Mouse (Mus musculus) large intestine, adult 2 months (tissue): ENCODE results near the gene Fam81b. TPM values are rescaled to one million over a fixed set of nuclear protein-coding genes. Genes with fewer than 3 reads are reported as not detected.
A peak's percentile ranks its signal among the peaks of the same experiment; 100 is the strongest.
"Not testable (repeated sequence)": the region's sequence is repeated elsewhere in the genome, so short reads cannot be mapped to it uniquely, and the experiment has no call there.

Experiments
- DNase-seq: peaks from one replicate; pipeline ENCODE4 v3.0.0-alpha.2; 2012; ENCODE audit warnings: low read depth, low spot score
- WGBS: fragments of 180-500 bp; shearing (Covaris S2); methylation state at CpG from one replicate; pipeline ENCODE4 v1.1.7; 2018; 5-methylcytosine and 5-hydroxymethylcytosine counted together
- polyA plus RNA-seq: library from polyadenylated mRNA; depleted of rRNA; stranded (reverse); fragments of >200 nt; gene quantifications from 2 replicates; pipeline ENCODE4 v1.2.3, GENCODE M21; 2012; rRNA removed

The Fam81b gene
- polyA plus RNA-seq = not detected in 2 replicates

GRCm38 (mm10) chr13:76304637-76305122 lies at the start of gene Fam81b:
Fam81b (minus strand) TSS chr13:76305072.
- WGBS = 24% methylated on average over 7 of the region's 7 CpGs
- peak; percentile 4 for DNase-seq

GRCm38 (mm10) chr13:76345941-76346340 lies 41.1 kb upstream of the Fam81b start:
- not testable (repeated sequence) for DNase-seq
- 70% methylated on average over 21 of the region's 21 CpGs for WGBS

GRCm38 (mm10) chr13:76318635-76319034 lies 13.8 kb upstream of the Fam81b start:
- 11% methylated on average over 3 of the region's 3 CpGs for WGBS

GRCm38 (mm10) chr13:76311580-76311979 lies 6.7 kb upstream of the Fam81b start:
- 74% methylated on average over 7 of the region's 7 CpGs for WGBS
- no peak for DNase-seq

More at GRCm38 (mm10) chr13:76318635-76319034, 13.8 kb upstream of the Fam81b start:
- no peak for DNase-seq

- 50% methylated on average over 1 of the region's 1 CpGs for WGBS
- no peak for DNase-seq
Observed at GRCm38 (mm10) chr13:76308811-76309210, 3.9 kb upstream of the Fam81b start.

- WGBS = 59% methylated on average over 2 of the region's 2 CpGs
- DNase-seq = no peak
Observed at GRCm38 (mm10) chr13:76305655-76306365, 938 bp upstream of the Fam81b start.

- 72% methylated on average over 3 of the region's 3 CpGs for WGBS
- no peak for DNase-seq
Observed at GRCm38 (mm10) chr13:76305241-76305640, 369 bp upstream of the Fam81b start.

GRCm38 (mm10) chr13:76304201-76304600 lies 671 bp downstream of the Fam81b start:
- no peak for DNase-seq
- 65% methylated on average over 1 of the region's 1 CpGs for WGBS

GRCm38 (mm10) chr13:76303160-76303559 lies 1.7 kb downstream of the Fam81b start:
- 76% methylated on average over 1 of the region's 1 CpGs for WGBS

GRCm38 (mm10) chr13:76302056-76302455 lies 2.8 kb downstream of the Fam81b start:
- no peak for DNase-seq
- 73% methylated on average over 2 of the region's 2 CpGs for WGBS

More at GRCm38 (mm10) chr13:76303160-76303559, 1.7 kb downstream of the Fam81b start:
- DNase-seq = no peak

- WGBS = 75% methylated on average over 4 of the region's 4 CpGs
Observed at GRCm38 (mm10) chr13:76292050-76292449, 12.8 kb downstream of the Fam81b start.

GRCm38 (mm10) chr13:76284597-76284996 lies 20.3 kb downstream of the Fam81b start:
- 85% methylated on average over 3 of the region's 3 CpGs for WGBS
- no peak for DNase-seq

More at GRCm38 (mm10) chr13:76292050-76292449, 12.8 kb downstream of the Fam81b start:
- no peak for DNase-seq

- 78% methylated on average over 5 of the region's 5 CpGs for WGBS
Observed at GRCm38 (mm10) chr13:76264361-76265026, 40.4 kb downstream of the Fam81b start.

GRCm38 (mm10) chr13:76258766-76259165 lies 46.1 kb downstream of the Fam81b start:
- WGBS = 67% methylated on average over 1 of the region's 1 CpGs
- DNase-seq = no peak

More at GRCm38 (mm10) chr13:76264361-76265026, 40.4 kb downstream of the Fam81b start:
- DNase-seq = no peak

GRCm38 (mm10) chr13:76256350-76256749 lies 48.5 kb downstream of the Fam81b start:
- DNase-seq = no peak
- WGBS = 21% methylated on average over 3 of the region's 3 CpGs

GRCm38 (mm10) chr13:76250092-76250491 lies 54.8 kb downstream of the Fam81b start:
- 66% methylated on average over 7 of the region's 7 CpGs for WGBS
- DNase-seq = no peak

GRCm38 (mm10) chr13:76249066-76249465 lies 55.8 kb downstream of the Fam81b start:
- 44% methylated on average over 1 of the region's 1 CpGs for WGBS
- DNase-seq = no peak

GRCm38 (mm10) chr13:76215397-76215796 lies 89.5 kb downstream of the Fam81b start:
- WGBS = 41% methylated on average over 2 of the region's 2 CpGs
- DNase-seq = peak; percentile 42

GRCm38 (mm10) chr13:76214928-76215327 lies 89.9 kb downstream of the Fam81b start:
- no peak for DNase-seq
- 68% methylated on average over 2 of the region's 2 CpGs for WGBS

- 74% methylated on average over 4 of the region's 4 CpGs for WGBS
- DNase-seq = no peak
Observed at GRCm38 (mm10) chr13:76199943-76200342, 104.9 kb downstream of the Fam81b start.
